Mouse (Mus musculus) intestine, postnatal 0 days (tissue): ENCODE results near the gene Xpc. TPM values are rescaled to one million over a fixed set of nuclear protein-coding genes. Genes with fewer than 3 reads are reported as not detected.
"Not testable (repeated sequence)": the region's sequence is repeated elsewhere in the genome, so short reads cannot be mapped to it uniquely, and the experiment has no call there.

ENCODE experiments used
- ATAC-seq: fragments of 200-750 bp; cut with Nextera tagmentation; 2 replicates; pipeline ENCODE4 v1.8.0; 2017; ENCODE audit warnings: mild to moderate bottlenecking, moderate TSS enrichment, moderate library complexity
- H3K27ac ChIP-seq: fragments of 300-500 bp; sonication (generic); 2 replicates; pipeline ENCODE4 v1.5.1; 2014; ENCODE audit warnings: mild to moderate bottlenecking, low read depth, low read length, moderate library complexity
- H3K27me3 ChIP-seq: fragments of 300-500 bp; sonication (generic); replicated peaks from 2 replicates; pipeline ENCODE4 v1.6.1; 2014; ENCODE audit warnings: low read length, mixed read lengths; ENCODE audit not compliant: control insufficient read depth, insufficient read depth
- H3K36me3 ChIP-seq: fragments of 300-500 bp; sonication (generic); 2 replicates; pipeline ENCODE4 v1.6.1; 2014; ENCODE audit warnings: mild to moderate bottlenecking, moderate library complexity; ENCODE audit not compliant: control insufficient read depth, insufficient read depth
- H3K4me1 ChIP-seq: fragments of 300-500 bp; sonication (generic); replicated peaks from 2 replicates; pipeline ENCODE4 v1.6.1; 2014; ENCODE audit warnings: antibody characterized with exemption, low read length, mixed read lengths; ENCODE audit not compliant: control insufficient read depth, insufficient read depth
- H3K4me2 ChIP-seq: fragments of 300-500 bp; sonication (generic); replicated peaks from 2 replicates; pipeline ENCODE4 v1.6.1; 2014; ENCODE audit warnings: low read depth, mild to moderate bottlenecking, moderate library complexity
- H3K4me3 ChIP-seq: fragments of 300-500 bp; sonication (generic); 2 replicates; pipeline ENCODE4 v1.5.1; 2014; ENCODE audit warnings: low read depth, low read length
- H3K9ac ChIP-seq: fragments of 300-500 bp; sonication (generic); 2 replicates; pipeline ENCODE4 v1.6.1; 2014; ENCODE audit warnings: mild to moderate bottlenecking, low read depth, low read length
- H3K9me3 ChIP-seq: fragments of 300-500 bp; sonication (generic); 2 replicates; pipeline ENCODE4 v1.6.1; 2016; ENCODE audit warnings: mixed run types; ENCODE audit not compliant: control insufficient read depth
- CTCF ChIP-seq: sonication (generic); IDR thresholded peaks from 2 replicates; pipeline ENCODE4 v1.5.1; 2016; ENCODE audit warnings: low read depth, mild to moderate bottlenecking, control low read depth, antibody characterized with exemption, moderate library complexity
- WGBS: fragments of 180-500 bp; shearing (Covaris S2); extraction: QIAGEN DNeasy Blood & Tissue Kit; methylation state at CpG from one replicate; pipeline ENCODE4 v1.1.7; 2014; 5-methylcytosine and 5-hydroxymethylcytosine counted together
- polyA plus RNA-seq: library from polyadenylated mRNA; unstranded; fragments of >200 nt; fragmentation: Nextera tagmentation; extraction: Ambion mirVana; gene quantifications from 2 replicates; pipeline ENCODE4 v1.2.1, GENCODE M21; 2015

The Xpc gene
- polyA plus RNA-seq, 1 experiment from 2014 or later = 9.1 TPM

DNA sequence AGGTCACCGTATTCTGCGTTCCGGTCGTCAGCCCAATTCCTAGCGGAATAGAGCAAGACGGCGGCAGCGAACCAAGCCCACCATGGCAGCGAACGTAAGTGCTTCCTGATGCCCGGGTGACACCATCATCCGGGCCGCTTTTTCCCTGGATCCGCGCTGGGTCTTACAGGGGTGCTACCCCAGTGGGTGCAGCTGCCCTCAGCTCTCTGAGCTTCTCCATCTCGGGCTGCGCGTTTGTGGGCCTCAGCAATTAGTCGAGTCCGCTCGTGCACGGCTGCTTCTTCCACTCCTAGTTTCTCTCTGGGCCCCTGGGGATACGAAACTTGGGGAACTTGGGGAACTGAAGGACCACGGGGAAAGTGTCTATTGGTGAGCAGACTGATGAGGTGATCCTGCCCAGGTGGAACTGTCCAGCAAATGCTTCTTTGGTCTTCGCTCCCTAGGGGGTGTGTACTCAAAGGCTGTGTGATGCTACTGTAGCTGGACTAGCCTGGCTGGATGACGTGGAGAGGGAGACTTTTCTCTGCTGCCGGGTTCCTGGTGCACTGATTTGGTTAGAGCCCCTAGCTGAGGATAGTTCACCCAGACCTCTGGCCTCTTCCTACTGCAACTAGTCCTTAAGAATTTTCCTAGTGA lies 41.8 kb downstream of the Xpc start:
- peak; percentile 16; the same call in 1 of the 2 replicates for ATAC-seq
- peak overlapping the region; percentile 71 for H3K27ac ChIP-seq
- H3K4me3 ChIP-seq = peak overlapping the region; percentile 78
- WGBS = under 1% methylated on average over 27 of the region's 27 CpGs
- peaks cover 9% of the 10 kb centered on the region for H3K4me1 ChIP-seq
- TF ChIP-seq CTCF = peak; percentile 13; the same call in 1 of the 2 replicates
- H3K36me3 ChIP-seq = peaks cover 18% of the 10 kb centered on the region
- H3K9me3 ChIP-seq = no peaks in the 10 kb centered on the region
- H3K9ac ChIP-seq = peak overlapping the region; percentile 66
- peak overlapping the region; percentile 66 for H3K4me2 ChIP-seq
- H3K27me3 ChIP-seq = no peaks in the 10 kb centered on the region

DNA sequence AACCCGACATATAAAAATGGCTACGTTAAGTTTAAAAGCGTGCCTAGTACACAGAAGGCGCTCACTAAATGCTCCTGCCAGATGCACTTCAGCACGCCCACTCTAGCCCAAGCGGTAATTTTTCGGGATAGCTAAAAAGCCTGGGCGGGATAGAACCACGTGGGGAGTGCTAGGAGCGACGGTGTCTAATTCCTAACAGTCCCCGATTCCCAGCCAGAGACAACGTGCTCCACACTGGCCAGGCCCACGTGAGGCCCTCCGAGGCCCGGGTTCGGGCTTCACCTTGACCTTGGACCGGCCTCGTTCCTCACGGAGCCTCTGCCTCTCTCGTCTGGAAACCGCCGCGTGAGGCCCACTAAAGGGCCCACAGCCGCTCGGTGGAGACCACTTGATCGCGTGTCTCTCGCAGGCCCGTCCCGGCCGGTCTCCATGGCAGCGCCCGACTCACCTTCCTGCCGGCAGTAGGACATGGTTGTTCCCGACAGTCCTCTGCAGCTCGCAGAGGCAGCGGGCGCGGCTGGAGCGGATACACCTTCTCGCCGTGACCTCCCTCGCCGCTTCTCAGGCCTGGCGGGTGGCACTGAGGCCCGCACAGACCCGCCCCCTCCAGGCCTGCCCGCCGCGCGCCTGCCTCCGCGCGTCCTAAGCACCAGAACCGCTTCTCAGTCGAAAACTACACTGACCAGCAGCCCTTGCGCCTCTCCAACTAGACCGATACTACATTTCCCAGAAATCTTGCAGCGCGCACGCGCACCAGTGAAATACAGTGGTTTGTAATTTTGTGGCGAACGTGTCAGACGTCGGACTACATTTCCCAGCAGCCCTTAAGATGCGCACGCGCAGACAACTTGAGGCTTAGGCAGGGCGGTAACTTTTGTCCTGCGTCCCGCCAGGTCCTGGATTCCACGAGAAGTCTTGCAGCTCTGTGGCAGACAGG lies 42.6 kb downstream of the Xpc start, which contains the start of the genes Chchd4 and Tmem43:
Chchd4 (minus strand) TSS at position 679 of the 937 bp plus-strand sequence.
Tmem43 (plus strand) TSS at position 836 of the 937 bp plus-strand sequence.
- peak within 1 kb of the TSS; percentile 88 for H3K27ac ChIP-seq
- H3K4me1 ChIP-seq = peaks cover 9% of the 10 kb centered on the region
- WGBS = under 1% methylated on average over 74 of the region's 74 CpGs
- H3K4me3 ChIP-seq = peak within 1 kb of the TSS; percentile 78
- H3K9me3 ChIP-seq = no peaks in the 10 kb centered on the region
- H3K27me3 ChIP-seq = no peaks in the 10 kb centered on the region
- peak within 1 kb of the TSS; percentile 66 for H3K4me2 ChIP-seq
- TF ChIP-seq CTCF = 0 out of 2 replicates have a peak, but pooled peaks have one; percentile 19
- peak within 1 kb of the TSS; percentile 74 for H3K9ac ChIP-seq
- ATAC-seq = peak; percentile 96
- H3K36me3 ChIP-seq = peaks cover 14% of the 10 kb centered on the region

DNA sequence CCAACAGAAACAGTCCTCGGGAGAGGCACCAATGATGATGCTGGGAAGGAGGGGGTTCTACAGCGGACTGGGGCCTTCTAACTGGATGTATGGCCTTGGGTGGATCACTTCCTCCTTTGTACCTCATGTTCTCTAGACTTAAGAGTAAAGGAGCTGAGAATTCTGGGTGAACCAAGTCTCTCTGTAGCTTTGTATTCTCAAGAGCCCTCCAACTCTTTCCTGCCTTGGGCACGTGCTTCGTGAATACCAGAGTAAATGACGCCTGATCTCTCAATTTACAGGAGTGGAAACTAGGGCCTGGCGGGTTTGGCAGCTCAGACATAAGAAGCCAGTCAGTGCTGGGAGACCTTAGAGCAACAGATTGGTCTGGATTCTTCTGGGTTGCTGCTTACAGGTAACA lies 43.4 kb downstream of the Xpc start:
- Histone ChIP-seq H3K9me3 (no peaks in the 10 kb centered on the region), H3K9ac (0 out of 2 replicates have a peak overlapping the region, but pooled peaks have one; percentile 74), H3K4me1 (peaks cover 9% of the 10 kb centered on the region), H3K27ac (no peak overlapping the region), H3K4me2 (peak overlapping the region; percentile 66), H3K27me3 (no peaks in the 10 kb centered on the region), H3K36me3 (peaks cover 14% of the 10 kb centered on the region; the same call in 1 of the 2 replicates), H3K4me3 (peak overlapping the region; percentile 78)
- 21% methylated on average over 6 of the region's 6 CpGs for WGBS
- TF ChIP-seq CTCF = no peak
- ATAC-seq = no peak

DNA sequence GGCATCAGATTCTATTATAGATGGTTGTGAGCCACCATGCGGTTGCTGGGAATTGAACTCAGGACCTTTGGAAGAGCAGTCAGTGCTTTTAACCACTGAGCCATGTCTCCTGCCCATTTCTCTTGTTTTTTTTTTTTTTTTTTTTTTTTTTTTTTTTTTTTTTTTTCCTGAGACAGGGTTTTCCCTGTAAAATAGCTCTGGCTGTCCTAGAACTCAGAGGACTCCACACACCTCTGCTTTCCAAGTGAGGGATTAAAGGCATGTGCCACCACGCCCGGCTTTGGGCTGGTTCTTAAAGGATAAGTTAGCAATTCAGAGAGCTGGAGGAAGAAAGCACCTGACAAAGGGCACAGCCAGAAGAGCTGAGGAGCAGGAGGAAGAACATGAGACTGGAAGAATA lies 44.3 kb downstream of the Xpc start:
- ATAC-seq, H3K27me3 ChIP-seq, H3K4me2 ChIP-seq, H3K9me3 ChIP-seq, H3K4me1 ChIP-seq, H3K27ac ChIP-seq, H3K4me3 ChIP-seq, H3K9ac ChIP-seq: not testable (repeated sequence)
- peaks cover 17% of the 10 kb centered on the region; the same call in 1 of the 2 replicates for H3K36me3 ChIP-seq
- WGBS = 78% methylated on average over 3 of the region's 3 CpGs

DNA sequence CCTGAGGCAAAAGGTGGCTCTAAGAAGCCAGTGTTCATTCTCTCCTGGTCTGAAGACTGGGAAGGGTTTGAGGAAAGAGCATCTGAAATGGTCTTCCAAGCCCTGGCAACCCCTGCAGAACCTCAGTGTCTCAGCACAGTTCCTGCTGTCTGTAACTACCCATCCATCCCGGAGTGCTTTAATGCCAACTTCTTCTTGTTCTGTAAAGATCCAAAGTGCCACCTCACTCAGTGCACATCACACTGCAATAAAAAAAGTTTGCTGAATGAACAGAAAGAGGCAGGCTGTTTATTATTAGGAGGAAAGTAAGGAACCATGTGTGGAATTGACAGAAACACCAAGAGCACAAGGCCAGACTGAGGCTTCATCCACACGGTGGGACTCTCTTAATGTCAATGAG lies 45.0 kb downstream of the Xpc start:
- Histone ChIP-seq H3K4me1 (peaks cover 9% of the 10 kb centered on the region), H3K27me3 (no peaks in the 10 kb centered on the region), H3K27ac (no peak overlapping the region; the same call in 1 of the 2 replicates), H3K4me2 (no peak overlapping the region), H3K4me3 (no peak overlapping the region), H3K9ac (no peak overlapping the region), H3K9me3 (no peaks in the 10 kb centered on the region), H3K36me3 (peaks cover 17% of the 10 kb centered on the region; the same call in 1 of the 2 replicates)
- 78% methylated on average over 2 of the region's 2 CpGs for WGBS
- no peak for ATAC-seq
- TF ChIP-seq CTCF = no peak

GRCm38 (mm10) chr6:91467106-91467505 lies 48.6 kb downstream of the Xpc start:
- no peak overlapping the region for H3K27ac ChIP-seq
- H3K4me2 ChIP-seq = no peak overlapping the region
- H3K4me3 ChIP-seq = no peak overlapping the region
- no peak for TF ChIP-seq CTCF
- H3K4me1 ChIP-seq = no peaks in the 10 kb centered on the region; the same call in 1 of the 2 replicates
- no peaks in the 10 kb centered on the region for H3K27me3 ChIP-seq
- no peak for ATAC-seq
- H3K9ac ChIP-seq = no peak overlapping the region
- 87% methylated on average over 1 of the region's 1 CpGs for WGBS
- peaks cover 41% of the 10 kb centered on the region for H3K36me3 ChIP-seq
- no peaks in the 10 kb centered on the region for H3K9me3 ChIP-seq
